Mouse (Mus musculus) liver, embryonic 11.5 days (tissue): Measurements from ENCODE around the gene Litaf. TPM values are rescaled to one million over a fixed set of nuclear protein-coding genes. Genes with fewer than 3 reads are reported as not detected.
A peak's percentile ranks its signal among the peaks of the same experiment; 100 is the strongest.

ENCODE experiments used
- ATAC-seq: fragments of 200-750 bp; cut with Nextera tagmentation; replicated peaks from 2 replicates; pipeline ENCODE4 v1.8.0; 2017; ENCODE audit warnings: moderate number of reproducible peaks, mild to moderate bottlenecking, moderate TSS enrichment, moderate library complexity; ENCODE audit not compliant: low FRiP score
- DNase-seq: peaks from one replicate; pipeline ENCODE4 v3.0.0-alpha.2; 2017; ENCODE audit warnings: low spot score
- H3K27ac ChIP-seq: fragments of 300-500 bp; sonication (generic); 2 replicates; pipeline ENCODE4 v1.5.1; 2014; ENCODE audit warnings: mild to moderate bottlenecking, low read depth, low read length, control low read depth
- H3K27me3 ChIP-seq: fragments of 300-500 bp; sonication (generic); replicated peaks from 2 replicates; pipeline ENCODE4 v1.6.1; 2014; ENCODE audit warnings: low read length, mixed read lengths; ENCODE audit not compliant: control insufficient read depth, insufficient read depth
- H3K36me3 ChIP-seq: fragments of 300-500 bp; sonication (generic); 2 replicates; pipeline ENCODE4 v1.6.1; 2014; ENCODE audit warnings: mild to moderate bottlenecking, low read length, moderate library complexity, mixed read lengths; ENCODE audit not compliant: control insufficient read depth, insufficient read depth
- H3K4me1 ChIP-seq: fragments of 300-500 bp; sonication (generic); replicated peaks from 2 replicates; pipeline ENCODE4 v1.6.1; 2014; ENCODE audit warnings: low read length, mixed read lengths; ENCODE audit not compliant: control insufficient read depth, insufficient read depth
- H3K4me2 ChIP-seq: fragments of 300-500 bp; sonication (generic); 2 replicates; pipeline ENCODE4 v1.6.1; 2014; ENCODE audit warnings: mild to moderate bottlenecking, control low read depth, moderate library complexity
- H3K4me3 ChIP-seq: fragments of 300-500 bp; sonication (generic); 2 replicates; pipeline ENCODE4 v1.5.1; 2014; ENCODE audit warnings: low read depth, low read length, control low read depth
- H3K9ac ChIP-seq: fragments of 300-500 bp; sonication (generic); 2 replicates; pipeline ENCODE4 v1.6.1; 2014; ENCODE audit warnings: low read depth, low read length, control low read depth
- H3K9me3 ChIP-seq: fragments of 300-500 bp; sonication (generic); 2 replicates; pipeline ENCODE4 v1.6.1; 2016; ENCODE audit warnings: low read length, inconsistent platforms, mixed read lengths; ENCODE audit not compliant: control insufficient read depth
- WGBS: fragments of 180-500 bp; shearing (Covaris S2); extraction: QIAGEN DNeasy Blood & Tissue Kit; methylation state at CpG from one replicate; pipeline ENCODE4 v1.1.7; 2014; 5-methylcytosine and 5-hydroxymethylcytosine counted together
- polyA plus RNA-seq: library from polyadenylated mRNA; unstranded; fragments of >200 nt; fragmentation: Nextera tagmentation; extraction: Ambion mirVana; gene quantifications from 2 replicates; pipeline ENCODE4 v1.2.1, GENCODE M21; 2014

The Litaf gene
- polyA plus RNA-seq, 1 experiment from 2014 or later: 53.6 TPM

GRCm38 (mm10) chr16:10988261-10988660 lies 77.7 kb downstream of the Litaf start:
- H3K4me3 ChIP-seq: no peak overlapping the region
- no peaks in the 10 kb centered on the region for H3K27me3 ChIP-seq
- no peak for DNase-seq
- no peak for ATAC-seq
- H3K36me3 ChIP-seq: no peaks in the 10 kb centered on the region; the same call in 1 of the 2 replicates
- H3K9ac ChIP-seq: no peak overlapping the region
- no peaks in the 10 kb centered on the region for H3K9me3 ChIP-seq
- no peak overlapping the region for H3K27ac ChIP-seq
- H3K4me1 ChIP-seq: peaks cover 12% of the 10 kb centered on the region
- H3K4me2 ChIP-seq: no peak overlapping the region
- 83% methylated on average over 9 of the region's 9 CpGs for WGBS

GRCm38 (mm10) chr16:10984534-10984933 lies 81.4 kb downstream of the Litaf start:
- no peaks in the 10 kb centered on the region; the same call in 1 of the 2 replicates for H3K36me3 ChIP-seq
- no peak overlapping the region for H3K4me2 ChIP-seq
- 58% methylated on average over 5 of the region's 5 CpGs for WGBS
- DNase-seq (no peak), ATAC-seq (no peak)
- no peak overlapping the region for H3K4me3 ChIP-seq
- no peak overlapping the region for H3K9ac ChIP-seq
- no peaks in the 10 kb centered on the region for H3K27me3 ChIP-seq
- H3K9me3 ChIP-seq: no peaks in the 10 kb centered on the region
- peaks cover 4% of the 10 kb centered on the region; the same call in 1 of the 2 replicates for H3K4me1 ChIP-seq
- no peak overlapping the region for H3K27ac ChIP-seq

- Histone ChIP-seq H3K4me2 (no peak overlapping the region), H3K9me3 (no peaks in the 10 kb centered on the region), H3K27me3 (no peaks in the 10 kb centered on the region), H3K9ac (no peak overlapping the region), H3K27ac (no peak overlapping the region), H3K36me3 (no peaks in the 10 kb centered on the region), H3K4me3 (no peak overlapping the region), H3K4me1 (peaks cover 13% of the 10 kb centered on the region)
- ATAC-seq (no peak), DNase-seq (no peak)
- 76% methylated on average over 7 of the region's 7 CpGs for WGBS
Measured at GRCm38 (mm10) chr16:10981493-10982070, 84.4 kb downstream of the Litaf start.

- Histone ChIP-seq H3K9me3 (no peaks in the 10 kb centered on the region), H3K27ac (no peak overlapping the region), H3K27me3 (no peaks in the 10 kb centered on the region), H3K4me1 (peaks cover 15% of the 10 kb centered on the region), H3K36me3 (no peaks in the 10 kb centered on the region), H3K9ac (no peak overlapping the region), H3K4me2 (no peak overlapping the region), H3K4me3 (no peak overlapping the region)
- 74% methylated on average over 11 of the region's 11 CpGs for WGBS
- DNase-seq (no peak), ATAC-seq (no peak)
Measured at GRCm38 (mm10) chr16:10979064-10979803, 86.7 kb downstream of the Litaf start.

- Histone ChIP-seq H3K4me3 (no peak overlapping the region), H3K9me3 (no peaks in the 10 kb centered on the region), H3K27ac (no peak overlapping the region), H3K9ac (no peak overlapping the region), H3K4me1 (peaks cover 15% of the 10 kb centered on the region), H3K4me2 (no peak overlapping the region), H3K36me3 (no peaks in the 10 kb centered on the region), H3K27me3 (no peaks in the 10 kb centered on the region)
- WGBS: 89% methylated on average over 9 of the region's 9 CpGs
- ATAC-seq (no peak), DNase-seq (no peak)
Measured at GRCm38 (mm10) chr16:10977877-10978276, 88.1 kb downstream of the Litaf start.

GRCm38 (mm10) chr16:10976202-10976631 lies 89.7 kb downstream of the Litaf start:
- ATAC-seq (no peak), DNase-seq (no peak)
- WGBS: 56% methylated on average over 11 of the region's 11 CpGs
- Histone ChIP-seq H3K27ac (peak overlapping the region; percentile 25; the same call in 1 of the 2 replicates), H3K27me3 (no peaks in the 10 kb centered on the region), H3K9ac (no peak overlapping the region), H3K4me1 (peaks cover 15% of the 10 kb centered on the region), H3K4me2 (no peak overlapping the region), H3K36me3 (no peaks in the 10 kb centered on the region), H3K4me3 (no peak overlapping the region), H3K9me3 (no peaks in the 10 kb centered on the region)

- Histone ChIP-seq H3K4me3 (no peak overlapping the region), H3K4me2 (no peak overlapping the region), H3K9me3 (no peaks in the 10 kb centered on the region), H3K27me3 (no peaks in the 10 kb centered on the region), H3K27ac (no peak overlapping the region), H3K36me3 (no peaks in the 10 kb centered on the region), H3K4me1 (peaks cover 15% of the 10 kb centered on the region), H3K9ac (no peak overlapping the region)
- ATAC-seq (0 out of 2 replicates have a peak, but pooled peaks have one; percentile 60), DNase-seq (no peak)
- 76% methylated on average over 5 of the region's 5 CpGs for WGBS
Measured at GRCm38 (mm10) chr16:10974939-10975338, 91.0 kb downstream of the Litaf start.

GRCm38 (mm10) chr16:10974037-10974446 lies 91.9 kb downstream of the Litaf start:
- Histone ChIP-seq H3K9ac (no peak overlapping the region), H3K27ac (peak overlapping the region; percentile 6; the same call in 1 of the 2 replicates)

More at GRCm38 (mm10) chr16:10974037-10974446, 91.9 kb downstream of the Litaf start:
- no peaks in the 10 kb centered on the region for H3K9me3 ChIP-seq
- ATAC-seq: no peak
- DNase-seq: no peak
- H3K4me1 ChIP-seq: peaks cover 19% of the 10 kb centered on the region
- H3K36me3 ChIP-seq: no peaks in the 10 kb centered on the region
- no peak overlapping the region for H3K4me2 ChIP-seq
- no peaks in the 10 kb centered on the region for H3K27me3 ChIP-seq
- 64% methylated on average over 3 of the region's 3 CpGs for WGBS
- H3K4me3 ChIP-seq: no peak overlapping the region
